Mouse (Mus musculus) megakaryocyte-erythroid progenitor cell, adult 5 weeks (primary cell): ENCODE measurements around the gene Tcta. TPM values are rescaled to one million over a fixed set of nuclear protein-coding genes. Genes with fewer than 3 reads are reported as not detected.

Source experiments
- polyA plus RNA-seq: library from polyadenylated mRNA; stranded (reverse); fragments of >175 nt; gene quantifications from 2 replicates; pipeline ENCODE4 v1.2.3, GENCODE M21; 2012

Gene Tcta
- 1.8 and 2.2 TPM in 2 replicates for polyA plus RNA-seq

GRCm38 (mm10) chr9:108305629-108306520 is at the start of gene Tcta, which contains the start of gene Rhoa:
Gene Tcta (minus strand): TSS chr9:108306160.
Gene Rhoa (plus strand): TSS chr9:108306129.

DNA sequence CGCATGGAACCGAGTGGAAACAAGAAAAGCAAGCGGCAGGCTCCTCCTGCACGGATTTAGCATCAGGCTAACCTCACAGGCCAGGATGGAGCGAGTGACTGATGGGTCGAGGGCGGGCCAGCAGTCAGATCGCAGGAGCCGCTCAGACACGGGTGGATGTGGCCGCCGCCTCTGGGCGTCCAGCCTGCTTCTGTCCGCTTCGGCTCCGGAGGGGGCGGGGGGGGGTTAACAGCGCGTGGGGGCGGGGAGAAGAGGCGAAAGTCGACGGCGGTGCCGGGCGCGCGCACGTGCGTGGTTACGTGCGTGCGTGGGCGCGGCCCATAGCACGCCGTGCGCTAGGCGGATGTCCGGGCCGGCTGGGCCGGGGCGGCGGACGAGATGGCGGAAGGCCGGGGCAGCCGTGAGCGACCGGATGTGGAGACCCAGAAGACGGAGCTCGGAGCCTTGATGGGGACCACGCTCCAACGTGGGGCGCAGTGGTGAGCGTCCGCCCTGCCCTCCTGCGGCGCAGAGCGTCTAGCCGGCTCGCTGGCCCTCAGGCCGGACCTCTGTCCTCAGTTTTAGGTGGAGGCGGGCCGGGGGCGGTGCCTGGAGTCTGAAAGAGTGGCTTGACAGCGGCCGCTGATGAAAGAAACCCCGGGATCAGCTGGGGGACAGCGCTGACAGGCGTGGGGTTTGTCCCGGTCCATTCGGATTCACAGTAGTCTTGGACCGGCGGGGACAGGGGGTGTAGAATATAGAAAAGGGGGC is 41.8 kb upstream of the Tcta start, which contains the start of gene Usp4:
Usp4 (plus strand) TSS at position 314 of the 750 bp plus-strand sequence.

GRCm38 (mm10) chr9:108338886-108339781 is 33.2 kb upstream of the Tcta start, which contains the start of gene Gpx1:
Gene Gpx1 (plus strand): TSS chr9:108338903.

GRCm38 (mm10) chr9:108296453-108297355 is 9.3 kb downstream of the Tcta start, which contains the start of gene Amt:
Gene Amt (plus strand): TSS chr9:108296853.

DNA sequence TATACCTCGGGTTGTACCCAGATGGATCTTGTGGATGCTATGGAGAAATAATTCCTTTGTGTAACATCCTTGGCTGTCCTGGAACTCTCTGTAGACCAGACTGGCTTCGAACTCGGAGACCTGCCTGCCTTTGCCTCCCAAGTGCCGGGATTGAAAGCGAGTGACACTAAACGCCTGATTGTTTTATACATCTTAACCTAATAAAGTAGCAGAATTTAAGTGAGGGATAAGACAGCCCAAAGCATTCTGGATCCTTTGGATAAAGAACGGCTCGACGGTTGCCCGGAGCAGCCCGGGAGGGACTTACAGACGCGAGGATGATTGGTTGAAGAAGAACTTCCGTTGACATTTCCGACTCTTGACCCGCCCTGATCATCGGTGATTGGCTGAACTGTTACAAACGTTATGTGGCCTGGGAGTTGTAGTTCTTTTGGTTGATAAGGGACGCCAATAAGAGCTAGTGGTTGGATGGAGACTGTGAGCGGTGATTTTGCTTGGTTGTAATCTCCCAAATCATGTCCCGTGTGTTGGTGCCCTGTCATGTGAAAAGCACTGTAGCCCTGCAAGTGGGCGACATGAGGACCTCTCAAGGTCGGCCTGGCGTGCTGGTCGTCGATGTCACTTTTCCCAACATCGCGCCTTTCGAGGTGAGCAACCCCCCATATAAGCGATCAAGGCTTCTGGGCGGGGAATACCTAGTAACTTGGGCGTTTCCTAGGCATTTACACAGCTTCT is 15.8 kb downstream of the Tcta start, which contains the start of gene Nicn1:
Nicn1 (plus strand) TSS at position 414 of the 735 bp plus-strand sequence.

GRCm38 (mm10) chr9:108263690-108264190 is 42.2 kb downstream of the Tcta start, which contains the start of gene Dag1:
Gene Dag1 (minus strand): TSS chr9:108263958.

Other genes with a start within 250 kb of the Tcta start
- gene Mst1, start 225.7 kb downstream of the Tcta start, polyA plus RNA-seq, result 0.28 TPM in 1 of 2 replicates, not detected in the other
- 100 and 113 TPM in 2 replicates for gene Rnf123, start 222.8 kb downstream of the Tcta start, polyA plus RNA-seq
- gene Apeh, start 211.6 kb downstream of the Tcta start, polyA plus RNA-seq, result 48.2 and 48.5 TPM in 2 replicates
- gene Bsn, start 115.8 kb downstream of the Tcta start, polyA plus RNA-seq, result 9.8 and 12.3 TPM in 2 replicates
- gene Dag1, start 42.2 kb downstream of the Tcta start, polyA plus RNA-seq, result 12.5 and 12.7 TPM in 2 replicates
- gene Nicn1, start 15.7 kb downstream of the Tcta start, polyA plus RNA-seq, result 0.28 and 0.59 TPM in 2 replicates
- 0.04 and 0.23 TPM in 2 replicates for gene Amt, start 9.3 kb downstream of the Tcta start, polyA plus RNA-seq
- 110 and 123 TPM in 2 replicates for gene Rhoa, start within 50 bp of the Tcta start, polyA plus RNA-seq
- 608 and 718 TPM in 2 replicates for gene Gpx1, start 32.7 kb upstream of the Tcta start, polyA plus RNA-seq
- 70.5 and 73.8 TPM in 2 replicates for gene Usp4, start 41.7 kb upstream of the Tcta start, polyA plus RNA-seq
- 1.7 and 3.6 TPM in 2 replicates for gene 1700102P08Rik, start 86.6 kb upstream of the Tcta start, polyA plus RNA-seq
- gene Ccdc36, start 122.3 kb upstream of the Tcta start, polyA plus RNA-seq, result 0.04 and 0.11 TPM in 2 replicates
- gene BC048562, start 130.3 kb upstream of the Tcta start, polyA plus RNA-seq, result not detected in 2 replicates
- 13.1 and 13.7 TPM in 2 replicates for gene Ccdc71, start 154.4 kb upstream of the Tcta start, polyA plus RNA-seq
- gene Klhdc8b, start 155.4 kb upstream of the Tcta start, polyA plus RNA-seq, result 16.9 and 18.1 TPM in 2 replicates
- 0.40 and 0.66 TPM in 2 replicates for gene Lamb2, start 173.6 kb upstream of the Tcta start, polyA plus RNA-seq
- 150 and 194 TPM in 2 replicates for gene Usp19, start 184.4 kb upstream of the Tcta start, polyA plus RNA-seq
- gene Qars, start 201.5 kb upstream of the Tcta start, polyA plus RNA-seq, result 117 and 129 TPM in 2 replicates
- gene Qrich1, start 210.6 kb upstream of the Tcta start, polyA plus RNA-seq, result 101 and 122 TPM in 2 replicates